Comparison of ENCODE assay signal across 9 mouse cellular contexts in genomic region chr11:86872537-86873405, GRCm38 (mm10).
DNase-seq lines count a peak whose midpoint lies in the region; ATAC-seq and TF ChIP-seq lines count a peak whose summit lies in the region.
"Had no signal": no experiment of that assay in that cellular context is flagged by ENCODE, and none has a peak within 500 bp of the region (broad histone marks: within the 10 kb centered on the region; RNA-seq: fewer than 3 reads in every experiment).

No protein-coding gene starts in this region.

- H3K27me3 ChIP-seq in MEL (ENCODE audit: control insufficient read depth in 1 of 2, insufficient read depth in 2 of 2, low read length in 2 of 2): no peaks in the 10 kb centered on the region
- H3K27me3 ChIP-seq in forebrain, postnatal 0 days (ENCODE audit: insufficient read depth, low read length): no peaks in the 10 kb centered on the region
- H3K27me3 ChIP-seq in limb, embryonic 10.5 days (ENCODE audit: low read depth, poor library complexity, severe bottlenecking): no peaks in the 10 kb centered on the region
- H3K27me3 ChIP-seq: limb, embryonic 12.5 days had no signal

- ATAC-seq in forebrain, postnatal 0 days: peak; percentile 90

- no peak for TF ChIP-seq RAD21 in MEL (IDR thresholded peaks at IDR 0.05; ENCODE audit: low read depth, low read length)

- H3K36me3 ChIP-seq in MEL (ENCODE audit: control insufficient read depth in 1 of 2, insufficient read depth in 2 of 2, low read length in 2 of 2): peaks cover 0 to 26% of the 10 kb centered on the region in 2 experiments; a peak in 2 of 4 replicates
- no peaks in the 10 kb centered on the region for H3K36me3 ChIP-seq in forebrain, postnatal 0 days (ENCODE audit: insufficient read depth)
- no peaks in the 10 kb centered on the region for H3K36me3 ChIP-seq in limb, embryonic 10.5 days
- H3K36me3 ChIP-seq: limb, embryonic 12.5 days had no signal

- H3K4me2 ChIP-seq in forebrain, postnatal 0 days (ENCODE audit: low read depth): no peak overlapping the region
- H3K4me2 ChIP-seq: limb, embryonic 12.5 days had no signal

- H3K4me3 ChIP-seq in MEL (ENCODE audit: control insufficient read depth in 1 of 2, insufficient read depth in 1 of 2, low read depth in 2 of 2, low read length in 2 of 2): peak overlapping the region in 1 of 2 experiments; percentile 0; a peak in 1 of 4 replicates
- no peak overlapping the region for H3K4me3 ChIP-seq in forebrain, postnatal 0 days (ENCODE audit: low read depth, low read length)
- no peak overlapping the region for H3K4me3 ChIP-seq in limb, embryonic 10.5 days
- H3K4me3 ChIP-seq: limb, embryonic 12.5 days had no signal

- no peaks in the 10 kb centered on the region for H3K79me2 ChIP-seq in MEL (ENCODE audit: control insufficient read depth, insufficient read depth, low read length, poor library complexity)

- H3K27ac ChIP-seq in MEL (ENCODE audit: control insufficient read depth, low read depth, low read length): peak overlapping the region; percentile 55
- peak overlapping the region; percentile 51 for H3K27ac ChIP-seq in forebrain, postnatal 0 days (ENCODE audit: low read depth, low read length)
- 0 out of 2 replicates have a peak overlapping the region, but pooled peaks have one; percentile 14 for H3K27ac ChIP-seq in limb, embryonic 10.5 days
- H3K27ac ChIP-seq: limb, embryonic 12.5 days had no signal

- H3K9ac ChIP-seq in MEL (ENCODE audit: control insufficient read depth, low read depth, low read length, poor library complexity, severe bottlenecking): peak overlapping the region; percentile 7; the same call in 1 of the 2 replicates
- no peak overlapping the region for H3K9ac ChIP-seq in forebrain, postnatal 0 days
- H3K9ac ChIP-seq: limb, embryonic 12.5 days had no signal

- WGBS in forebrain, postnatal 0 days: 54% methylated on average over 10 of the region's 10 CpGs
- WGBS in limb, embryonic 10.5 days: 73% methylated on average over 10 of the region's 10 CpGs

- H3K9me3 ChIP-seq in MEL (replicated peaks; ENCODE audit: insufficient read depth, low read length): no peaks in the 10 kb centered on the region
- H3K9me3 ChIP-seq in forebrain, postnatal 0 days (ENCODE audit: low read length): no peaks in the 10 kb centered on the region
- no peaks in the 10 kb centered on the region for H3K9me3 ChIP-seq in limb, embryonic 10.5 days (replicated peaks)

- H3K4me1 ChIP-seq in MEL (ENCODE audit: control insufficient read depth in 1 of 2, insufficient read depth in 2 of 2, low read length in 2 of 2): peaks cover 20 to 30% of the 10 kb centered on the region in 2 experiments
- peaks cover 8% of the 10 kb centered on the region; the same call in 1 of the 2 replicates for H3K4me1 ChIP-seq in forebrain, postnatal 0 days (ENCODE audit: insufficient read depth)
- H3K4me1 ChIP-seq in limb, embryonic 10.5 days: peaks cover 11% of the 10 kb centered on the region; the same call in 1 of the 2 replicates

- intact Hi-C loops in left cerebral cortex, postnatal 4 days (cut with DNase I): loop anchor here (10.0 kb wide), 1 partner anchor 58 kb away; no protein-coding TSS in a partner anchor

- peak in 1 of 2 experiments; percentile 15; a peak in 1 of 4 replicates for TF ChIP-seq EP300 in MEL (IDR thresholded peaks at IDR 0.05; ENCODE audit: low read depth in 1 of 2, low read length in 2 of 2)

- DNase-seq in CD4-positive helper T cell, adult 2 months (ENCODE audit: low read depth, low spot score): peak; percentile 44
- DNase-seq in MEL (ENCODE audit: low read depth, low spot score): peak; percentile 77
- peak; percentile 67 for DNase-seq in forebrain, postnatal 0 days
- DNase-seq in limb, embryonic 10.5 days (ENCODE audit: low spot score): no peak
- no peak for DNase-seq in left cerebral cortex, postnatal 4 days
- DNase-seq in frontal cortex, postnatal 14 days (ENCODE audit: low spot score in 2 of 2): no peak
- no peak for DNase-seq in adrenal gland, adult 18-20 months (ENCODE audit: low spot score in 2 of 2)
- no peak for DNase-seq in cerebellum, postnatal 36 days

- no peak for TF ChIP-seq POLR2A in MEL (IDR thresholded peaks at IDR 0.05; ENCODE audit: control insufficient read depth in 1 of 2, insufficient read depth in 1 of 2, low read depth in 1 of 2, low read length in 2 of 2, poor library complexity in 1 of 2)

- no peak for TF ChIP-seq CTCF in MEL (IDR thresholded peaks at IDR 0.05 in 2 of 3, conservative IDR thresholded peaks at IDR 0.05 in 1 of 3; ENCODE audit: control insufficient read depth in 1 of 3, insufficient read depth in 1 of 3, low read depth in 2 of 3, low read length in 3 of 3, poor library complexity in 1 of 3, severe bottlenecking in 1 of 3)
- TF ChIP-seq CTCF in forebrain, postnatal 0 days (IDR thresholded peaks at IDR 0.05; ENCODE audit: low read depth): no peak

TF ChIP-seq in MEL, 35 proteins besides CTCF, POLR2A, EP300 and RAD21:
- TF ChIP-seq ETS1 (IDR thresholded peaks at IDR 0.05; ENCODE audit: low read depth, low read length) (peak; percentile 73), MAX (IDR thresholded peaks at IDR 0.05; ENCODE audit: low read length) (0 out of 2 replicates have a peak, but pooled peaks have one; percentile 9), MXI1 (IDR thresholded peaks at IDR 0.05; ENCODE audit: low read depth, low read length) (peak; percentile 32; the same call in 1 of the 2 replicates), ZNF384 (IDR thresholded peaks at IDR 0.05; ENCODE audit: low read depth, low read length) (no peak), GATA1 (IDR thresholded peaks at IDR 0.05; ENCODE audit: low read depth, low read length) (peak; percentile 61), BHLHE40 (IDR thresholded peaks at IDR 0.05; ENCODE audit: borderline replicate concordance, low read depth, low read length) (no peak), TCF12 (IDR thresholded peaks at IDR 0.05; ENCODE audit: low read depth, low read length) (0 out of 2 replicates have a peak, but pooled peaks have one; percentile 36), TAL1 (IDR thresholded peaks at IDR 0.05; ENCODE audit: low read length) (peak; percentile 11; the same call in 1 of the 2 replicates), SIN3A (IDR thresholded peaks at IDR 0.05; ENCODE audit: low read length) (peak; percentile 16; the same call in 1 of the 2 replicates)

Comparison
In these comparisons a context has a peak if more than half of its experiments do, and no peak if none do; other contexts are left out.
1. DNase-seq: peak in CD4-positive helper T cell, adult 2 months (single experiment), MEL (single experiment) and forebrain, postnatal 0 days (single experiment); none in limb, embryonic 10.5 days (single experiment), left cerebral cortex, postnatal 4 days (single experiment), frontal cortex, postnatal 14 days (0 of 2), adrenal gland, adult 18-20 months (0 of 2) and cerebellum, postnatal 36 days (0 of 2).
2. Peak in every context shown above with its lines, with median percentiles within 50 percentile points of each other: H3K27ac ChIP-seq.